Mouse (Mus musculus): Measurements from ENCODE around the gene Csdc2.
"Not testable (repeated sequence)": the region's sequence is repeated elsewhere in the genome, so short reads cannot be mapped to it uniquely, and the experiment has no call there.

Csdc2 gene

DNA sequence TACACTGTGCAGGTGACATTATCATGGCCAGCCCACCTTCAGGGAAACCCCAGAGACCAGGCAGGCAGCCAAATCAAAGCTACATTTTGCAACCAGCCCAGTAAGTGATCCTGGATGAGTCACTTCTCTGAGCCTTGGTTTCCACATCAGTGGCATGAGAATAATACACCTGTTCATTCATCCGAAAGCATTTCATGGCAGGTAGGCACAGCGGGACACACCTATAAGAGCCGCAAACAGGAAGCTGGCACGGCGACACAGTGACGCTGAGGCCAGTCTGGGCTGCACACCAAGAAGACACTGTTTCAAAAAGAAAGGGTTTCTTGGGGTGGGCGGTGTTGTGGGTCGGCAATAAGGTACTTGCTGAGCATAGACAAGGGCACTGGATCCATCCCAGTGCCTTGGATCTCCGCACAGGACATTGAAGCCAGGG, 17.6 kb downstream of the Csdc2 start:
- no peak for DNase-seq (ENCODE audit: inconsistent age in 2 of 2, low spot score in 1 of 2)

DNA sequence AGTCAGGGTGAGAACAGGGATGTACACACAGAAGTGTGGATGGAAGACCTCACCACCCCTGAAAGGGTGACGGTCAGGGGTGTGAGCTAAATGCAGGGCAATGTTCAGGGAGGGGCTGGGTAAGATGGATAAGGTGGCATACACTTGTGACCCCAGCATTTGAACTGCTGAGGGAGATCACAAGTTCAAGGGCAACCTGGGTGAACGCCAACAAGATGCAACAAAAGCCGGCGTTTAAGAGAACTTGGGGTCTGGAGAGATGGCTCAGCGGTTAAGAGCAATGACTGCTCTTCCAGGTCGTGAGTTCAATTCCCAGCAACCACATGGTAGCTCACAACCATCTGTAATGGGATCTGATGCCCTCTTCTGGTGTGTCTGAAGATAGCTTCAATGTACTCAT, 18.2 kb downstream of the Csdc2 start:
- no peak for DNase-seq (ENCODE audit: inconsistent age in 2 of 2, low spot score in 1 of 2)

DNA sequence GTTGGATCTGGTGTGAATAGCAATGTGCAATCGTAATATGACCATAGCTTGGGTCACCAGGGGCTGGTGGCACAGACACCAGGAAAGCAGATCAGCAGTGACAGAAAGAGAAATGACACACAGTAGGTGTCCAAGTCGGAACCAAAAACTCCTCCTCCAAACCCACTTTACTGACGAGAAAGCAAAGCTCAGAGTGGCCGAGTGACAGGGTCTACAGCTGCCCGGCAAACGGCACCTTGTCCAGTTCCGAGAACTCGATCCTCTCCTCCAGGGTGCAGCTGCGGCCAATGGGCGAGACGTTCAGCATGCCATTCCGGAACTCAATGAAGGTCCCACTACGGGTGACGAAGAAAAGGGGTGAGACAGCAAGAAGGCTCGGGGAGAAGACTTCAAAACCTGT, 18.9 kb downstream of the Csdc2 start:
- DNase-seq (ENCODE audit: inconsistent age in 2 of 2, low spot score in 1 of 2) = no peak

DNA sequence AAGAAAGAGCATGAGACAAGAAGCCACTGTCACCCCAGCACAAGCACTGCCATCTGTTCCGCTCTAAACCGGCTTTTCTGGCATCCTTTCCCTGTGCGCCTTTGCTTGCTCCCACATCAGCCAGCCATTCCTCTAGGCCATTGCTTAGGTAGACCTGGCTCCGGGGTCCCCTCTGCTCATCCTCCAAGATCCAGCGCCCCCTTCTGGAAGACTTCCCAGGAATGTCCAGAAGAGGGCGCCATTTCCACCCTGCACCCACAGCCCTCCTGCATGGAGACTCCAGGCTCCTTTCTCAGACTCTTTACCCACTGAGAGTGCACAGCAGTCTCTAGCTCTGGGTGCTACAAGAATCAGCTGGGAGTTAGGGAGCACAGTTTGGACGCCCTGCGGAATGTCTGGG, 19.9 kb downstream of the Csdc2 start:
- DNase-seq (ENCODE audit: inconsistent age in 2 of 2, low spot score in 1 of 2) = peak; percentile 48 to 78

DNA sequence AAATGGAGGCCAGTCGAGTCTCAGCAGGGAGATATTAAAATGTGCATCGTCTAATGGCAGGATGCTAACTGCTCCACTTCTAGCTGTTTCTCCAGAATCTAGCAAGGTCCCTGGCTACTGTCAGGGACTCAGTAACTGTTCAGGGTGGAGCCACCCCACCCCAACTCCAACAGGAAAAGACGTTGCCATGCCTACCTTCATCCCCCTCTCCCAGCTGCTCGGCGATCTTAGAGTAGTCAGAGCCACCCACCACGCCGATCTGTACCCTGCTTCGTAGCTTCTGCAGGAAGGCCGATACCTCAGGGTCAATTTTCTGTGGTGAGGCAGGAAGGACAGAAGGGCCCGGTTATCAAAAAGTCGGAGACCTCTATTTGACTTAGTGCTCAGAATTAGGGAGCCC, 21.0 kb downstream of the Csdc2 start:
- peak in 1 of 2 experiments; percentile 9 for DNase-seq (ENCODE audit: inconsistent age in 2 of 2, low spot score in 1 of 2)

DNA sequence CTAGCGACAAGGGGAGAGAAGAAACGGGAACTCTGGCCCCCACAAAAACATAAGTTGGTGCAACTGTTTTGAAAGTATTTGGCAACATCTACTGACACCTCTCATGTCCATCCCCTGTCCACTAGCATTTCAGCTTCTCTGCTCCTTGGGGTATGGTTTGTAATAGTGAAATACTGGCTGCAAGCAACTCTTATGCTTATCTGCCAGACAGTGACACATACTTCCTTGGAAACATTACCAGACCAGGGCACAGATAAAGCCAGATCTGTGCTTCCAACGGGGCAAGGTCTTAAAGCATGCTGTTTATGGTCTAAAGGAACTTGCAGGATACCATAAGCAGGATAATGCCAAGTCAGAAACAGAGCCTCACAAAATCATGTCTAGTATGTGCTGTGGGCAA, 22.3 kb downstream of the Csdc2 start:
- DNase-seq (ENCODE audit: inconsistent age in 2 of 2, low spot score in 1 of 2) = peak in 1 of 2 experiments; percentile 75

DNA sequence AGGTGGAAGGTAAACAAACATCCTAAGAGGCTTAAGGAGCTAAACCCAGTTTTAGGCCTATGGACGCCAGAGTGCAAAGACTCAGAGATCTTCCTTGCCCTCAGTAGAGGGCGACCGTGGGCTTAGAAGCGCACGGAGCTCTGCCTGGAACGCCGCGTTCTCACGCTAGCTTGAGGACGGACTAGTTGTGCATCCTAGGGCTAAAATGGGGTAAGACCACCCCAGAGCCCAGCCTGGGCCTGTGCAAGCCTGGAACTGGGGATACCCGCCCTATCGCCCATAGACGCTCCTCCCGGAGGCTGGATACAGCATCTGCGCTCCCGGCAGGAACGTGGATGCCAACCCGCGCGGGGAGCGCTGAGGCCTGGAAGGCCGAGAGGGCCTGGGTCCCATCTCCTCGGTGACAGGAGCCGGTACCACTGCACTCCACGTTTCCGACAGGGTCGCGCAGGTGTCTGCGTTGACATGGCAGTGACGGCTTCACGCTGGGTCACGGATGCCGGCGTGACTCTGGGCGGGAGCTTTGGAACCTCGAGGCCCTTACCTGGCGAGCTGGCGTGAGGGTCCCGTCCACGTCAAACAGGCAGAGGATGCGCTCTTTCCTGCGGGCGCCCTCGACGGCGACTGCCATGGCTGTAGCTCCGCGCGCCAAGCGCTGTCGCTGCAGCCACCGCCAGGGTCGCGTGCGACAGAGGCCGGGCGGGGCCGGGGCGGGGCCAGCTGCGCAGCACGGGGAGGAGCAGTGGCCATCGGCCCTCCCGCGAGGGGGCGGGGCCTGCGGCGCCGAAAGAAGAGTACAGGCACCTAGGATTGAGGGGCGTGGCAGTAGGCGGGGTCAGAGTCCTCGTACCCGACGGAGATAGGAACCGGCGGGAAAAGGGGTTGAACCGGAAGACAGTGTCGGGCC, 23.9 kb downstream of the Csdc2 start, which contains the start of gene Pmm1:
Gene Pmm1 (minus strand): TSS at position 760 of the 907 bp plus-strand sequence.
- DNase-seq (ENCODE audit: inconsistent age in 2 of 2, low spot score in 1 of 2) = peak; percentile 99

DNA sequence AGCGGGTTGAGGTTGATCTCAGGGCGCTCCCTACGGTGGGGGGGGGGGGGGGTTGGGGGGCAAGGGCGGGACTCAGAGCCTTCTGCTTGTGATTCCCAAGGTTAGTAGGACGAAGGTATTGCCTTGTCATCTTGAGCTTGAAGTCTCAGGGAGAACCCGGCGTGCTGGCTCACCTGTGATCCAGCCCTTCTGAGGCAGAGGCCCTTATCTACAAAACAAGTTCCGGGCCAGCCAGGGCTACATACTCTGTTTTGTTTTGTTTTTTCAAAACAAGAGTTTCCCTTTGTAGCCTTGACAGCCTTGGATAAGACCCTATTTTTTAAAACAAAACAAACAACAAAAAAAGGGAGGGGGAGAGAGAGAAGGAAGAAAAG, 24.5 kb downstream of the Csdc2 start:
- DNase-seq (ENCODE audit: inconsistent age in 2 of 2, low spot score in 1 of 2) = no peak

DNA sequence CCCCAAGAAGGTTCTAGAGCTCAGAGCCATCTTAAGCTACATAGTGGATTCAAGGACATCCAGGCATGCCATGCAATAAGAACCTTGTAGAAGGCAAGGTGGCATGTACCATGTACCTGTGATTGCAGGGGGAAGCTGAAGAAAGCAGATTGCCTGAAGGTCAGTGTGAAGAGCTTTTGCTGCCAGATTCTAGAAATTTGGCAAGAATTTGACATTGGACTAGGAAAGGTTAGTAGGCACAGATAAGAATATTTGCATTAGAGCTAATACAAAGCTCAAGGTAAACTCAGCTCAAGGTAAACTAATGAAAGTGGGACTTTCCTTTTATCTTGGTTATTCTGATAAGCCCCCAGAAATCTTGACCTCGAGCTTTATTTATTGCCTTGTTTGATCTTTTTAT, 27.7 kb downstream of the Csdc2 start:
- peak in 1 of 2 experiments; percentile 70 for DNase-seq (ENCODE audit: inconsistent age in 2 of 2, low spot score in 1 of 2)

DNA sequence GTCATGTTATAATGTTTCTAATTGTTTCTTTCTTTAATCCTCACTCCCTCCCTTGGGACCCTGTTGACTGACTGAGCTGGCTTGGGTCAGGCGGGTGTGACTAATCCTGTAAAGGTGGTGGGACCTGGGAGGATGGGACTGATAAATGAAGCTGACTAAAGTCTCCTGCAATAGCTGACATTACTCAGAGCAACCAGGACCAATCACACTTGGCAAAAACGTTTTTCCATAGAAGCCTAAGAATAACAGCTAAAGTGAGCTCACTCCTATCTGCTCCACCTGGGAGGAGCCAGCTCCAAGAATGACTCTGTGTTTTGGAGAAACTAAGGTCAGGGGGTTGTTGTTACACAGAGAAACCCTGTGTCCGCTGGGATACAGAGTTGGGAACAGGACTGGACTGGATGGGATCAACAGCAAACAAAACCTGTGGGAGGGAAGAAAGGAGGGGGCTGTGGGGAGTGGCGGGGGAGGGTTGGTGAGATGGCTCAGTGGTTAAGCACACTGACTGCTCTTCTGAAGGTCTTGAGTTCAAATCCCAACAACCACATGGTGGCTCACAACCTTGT, 28.5 kb downstream of the Csdc2 start:
- peak in 1 of 2 experiments; percentile 62 for DNase-seq (ENCODE audit: inconsistent age in 2 of 2, low spot score in 1 of 2)

DNA sequence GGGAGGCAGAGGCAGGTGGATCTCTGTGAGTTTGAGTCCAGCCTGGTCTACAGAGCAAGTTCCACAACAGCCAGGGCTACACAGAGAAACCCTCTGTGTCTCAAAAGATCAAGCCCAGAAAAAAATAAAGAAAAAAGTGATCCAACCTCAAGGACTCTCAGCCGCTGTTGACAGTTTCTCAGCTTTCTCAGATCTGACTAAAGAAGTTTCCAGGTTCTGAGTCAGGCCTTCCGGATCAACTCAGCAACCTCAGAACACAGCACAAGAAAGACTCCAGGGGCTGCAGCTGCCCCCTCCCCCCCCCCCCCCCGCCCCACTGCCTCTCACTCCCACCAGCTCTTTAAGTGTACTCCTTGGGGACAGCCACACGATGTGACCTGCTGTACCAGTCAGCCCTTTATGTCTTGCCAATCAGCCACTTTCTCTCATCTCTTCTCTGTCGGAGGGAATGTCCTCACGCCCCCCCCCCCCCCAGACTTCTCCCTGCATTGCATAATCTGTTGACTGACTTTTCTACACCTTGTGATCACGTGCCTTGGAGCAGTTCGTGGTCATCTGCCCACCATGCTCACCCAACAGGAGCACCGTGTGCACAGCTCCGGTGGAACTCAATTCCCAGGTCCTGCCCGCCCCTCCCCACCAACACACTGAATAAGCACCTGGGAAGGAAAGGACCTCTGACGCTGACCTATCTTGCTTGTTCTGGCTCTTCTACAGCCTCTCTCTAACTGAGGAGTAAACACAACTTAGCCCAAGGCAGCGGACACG, 29.7 kb downstream of the Csdc2 start:
- no peak for DNase-seq (ENCODE audit: inconsistent age in 2 of 2, low spot score in 1 of 2)

DNA sequence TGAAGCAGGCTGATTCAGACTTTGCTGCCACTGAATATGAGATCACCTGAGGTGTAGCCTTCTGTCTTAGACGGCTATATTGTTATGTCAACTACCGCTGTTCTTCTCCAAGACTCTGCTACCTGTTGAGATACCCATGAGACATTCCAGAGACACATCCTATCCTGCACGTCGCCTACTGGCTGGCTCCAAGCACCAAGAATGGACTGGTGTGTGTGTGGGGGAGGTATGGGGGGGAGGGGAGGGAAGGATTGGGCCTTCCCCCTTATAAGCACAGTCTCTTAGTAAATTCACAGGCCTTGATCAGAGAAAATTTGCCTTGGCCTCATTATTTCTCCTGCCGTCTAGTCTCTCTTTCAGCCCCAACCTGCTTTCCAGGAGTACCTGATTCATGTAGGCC, 31.3 kb downstream of the Csdc2 start:
- no peak for DNase-seq (ENCODE audit: inconsistent age in 2 of 2, low spot score in 1 of 2)

DNA sequence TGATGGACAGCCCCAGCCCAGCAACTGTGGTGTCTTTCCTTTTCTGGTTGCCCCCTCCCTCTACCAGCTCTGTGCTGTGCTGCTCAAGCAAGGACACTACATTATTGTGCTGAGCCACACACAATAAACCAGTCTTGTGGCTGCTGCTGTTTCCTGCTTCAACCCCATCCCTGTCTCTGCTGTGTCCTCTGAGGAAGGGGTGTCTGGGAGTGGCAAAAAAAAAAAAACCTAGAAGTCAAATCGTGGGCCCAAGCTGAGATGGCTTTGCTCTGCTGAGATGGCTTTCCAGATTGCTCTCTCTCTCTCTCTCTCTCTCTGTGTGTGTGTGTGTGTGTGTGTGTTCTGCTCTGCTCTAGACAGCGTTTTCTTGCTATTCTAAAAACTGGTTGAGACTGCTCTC, 31.9 kb downstream of the Csdc2 start:
- DNase-seq (ENCODE audit: inconsistent age in 2 of 2, low spot score in 1 of 2) = no peak

DNA sequence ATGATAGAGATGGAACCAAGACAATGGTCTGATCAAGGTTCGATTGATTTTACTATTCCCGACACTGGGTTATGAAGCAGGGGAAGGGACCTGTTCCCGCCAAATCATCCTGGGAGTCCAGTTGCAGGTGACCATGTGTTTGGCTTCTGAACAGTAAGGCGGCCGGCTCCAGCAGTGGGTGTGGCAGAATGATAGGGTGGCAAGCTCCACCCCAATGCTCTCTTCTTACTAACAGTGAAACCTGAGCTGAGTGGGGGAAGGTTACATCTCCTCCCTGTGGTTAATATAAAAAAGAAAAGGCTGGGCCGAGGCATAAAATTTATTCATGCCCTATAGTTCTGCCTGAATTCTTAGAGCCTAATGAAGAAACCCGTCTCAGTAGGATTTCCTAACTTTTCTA, 32.6 kb downstream of the Csdc2 start:
- no peak for DNase-seq (ENCODE audit: inconsistent age in 2 of 2, low spot score in 1 of 2)

DNA sequence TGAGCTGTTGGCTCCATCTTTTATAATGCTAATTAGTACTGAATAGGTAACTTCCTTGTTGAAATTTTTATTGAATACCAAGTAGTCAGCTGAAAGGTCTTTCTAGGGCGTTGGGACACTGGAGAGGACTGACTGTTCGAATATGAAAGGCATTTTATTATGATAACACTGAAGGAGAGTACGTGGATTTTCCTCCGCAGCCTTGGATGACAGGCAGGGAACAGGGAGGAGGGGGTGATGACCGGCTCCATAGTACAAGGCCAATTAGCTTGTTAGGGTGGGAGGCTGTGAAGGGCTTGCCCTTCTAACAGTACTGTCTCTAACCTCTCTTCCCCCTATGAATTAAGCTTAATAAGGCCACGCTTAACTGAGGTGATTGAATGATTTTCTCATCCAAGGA, 33.1 kb downstream of the Csdc2 start:
- not testable (repeated sequence) for DNase-seq (ENCODE audit: inconsistent age in 2 of 2, low spot score in 1 of 2)

DNA sequence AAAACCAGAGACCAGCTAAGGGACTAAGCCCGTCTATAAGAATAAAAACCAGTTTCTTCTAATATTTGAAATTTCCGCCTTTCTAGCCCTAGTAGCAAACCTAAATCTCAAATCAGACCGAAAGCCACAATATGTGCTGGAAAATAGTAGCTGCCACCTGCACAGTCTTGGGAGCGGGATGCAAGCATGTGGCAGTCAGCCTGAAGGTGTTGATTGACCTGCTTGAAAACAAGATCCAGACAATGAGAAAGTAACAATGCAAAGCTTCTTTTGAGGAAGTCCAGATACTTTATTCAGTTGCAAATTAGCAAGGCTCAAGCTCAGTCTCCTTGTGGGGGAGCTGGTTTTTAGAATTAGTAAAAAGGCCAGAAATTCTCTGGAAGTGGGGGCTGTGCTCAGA, 33.9 kb downstream of the Csdc2 start:
- DNase-seq (ENCODE audit: inconsistent age in 2 of 2, low spot score in 1 of 2) = not testable (repeated sequence)

DNA sequence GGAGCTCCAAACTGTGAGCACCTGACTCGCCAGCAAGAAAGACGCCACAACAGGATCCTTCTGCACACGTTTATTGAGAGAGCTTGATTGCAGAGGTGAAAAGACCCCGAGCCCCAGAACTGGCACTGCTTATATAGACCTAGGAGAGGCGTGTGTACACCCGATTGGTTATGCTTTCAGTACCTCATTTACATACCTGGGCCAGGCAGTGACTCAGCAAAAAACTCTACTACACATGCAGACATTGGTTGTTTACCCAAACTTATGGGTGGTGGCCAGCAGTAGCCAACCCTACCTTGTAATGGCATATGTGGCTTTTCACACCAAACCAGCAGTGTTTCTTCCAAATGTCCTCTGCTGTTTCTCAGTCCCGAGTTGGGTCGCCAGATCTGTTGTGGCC, 38.6 kb downstream of the Csdc2 start:
- not testable (repeated sequence) for DNase-seq (ENCODE audit: inconsistent age in 2 of 2, low spot score in 1 of 2)

DNA sequence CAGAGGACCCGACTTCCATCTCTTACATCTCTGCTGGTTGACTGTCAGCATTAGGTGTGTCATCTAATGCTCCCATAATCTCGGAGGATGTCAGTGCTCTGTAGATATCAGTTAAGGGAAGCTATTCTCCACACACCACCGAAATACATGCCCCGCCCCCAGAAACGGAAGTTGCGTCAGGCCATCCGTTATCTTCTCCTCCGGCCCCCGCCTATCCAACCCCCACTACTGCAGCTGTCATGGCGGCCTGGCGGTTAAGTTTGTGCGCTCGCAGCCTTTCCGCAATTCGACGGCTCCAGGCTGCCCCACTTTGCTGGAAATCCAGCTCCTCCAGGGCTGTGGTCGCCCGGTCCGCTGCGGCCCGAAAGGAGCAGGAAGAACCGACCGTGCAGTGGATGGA, 43.8 kb downstream of the Csdc2 start, which contains the start of gene 1700029P11Rik:
Gene 1700029P11Rik (plus strand): TSS at position 220 of the 400 bp plus-strand sequence.
- no peak for DNase-seq (ENCODE audit: inconsistent age in 2 of 2, low spot score in 1 of 2)

DNA sequence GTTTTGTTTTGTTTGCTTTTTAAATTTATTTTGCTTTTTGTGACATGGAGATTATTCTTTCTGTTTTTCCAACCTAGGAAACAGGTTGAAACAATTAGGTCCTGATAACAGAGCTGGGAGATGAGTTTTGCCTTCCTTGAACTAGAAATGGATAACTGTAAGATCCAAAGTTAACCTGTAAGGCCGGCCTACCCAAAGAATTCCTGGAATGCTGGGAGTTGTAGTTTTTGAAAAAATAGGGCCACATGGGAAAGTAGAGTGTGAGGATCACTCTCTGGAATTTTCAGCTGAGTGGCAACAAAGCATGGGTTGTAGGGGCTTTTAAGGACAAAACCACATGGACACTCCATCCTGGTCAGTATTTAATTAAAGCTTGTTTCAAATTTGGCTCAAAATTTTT, 45.6 kb downstream of the Csdc2 start:
- DNase-seq (ENCODE audit: inconsistent age in 2 of 2, low spot score in 1 of 2) = no peak

DNA sequence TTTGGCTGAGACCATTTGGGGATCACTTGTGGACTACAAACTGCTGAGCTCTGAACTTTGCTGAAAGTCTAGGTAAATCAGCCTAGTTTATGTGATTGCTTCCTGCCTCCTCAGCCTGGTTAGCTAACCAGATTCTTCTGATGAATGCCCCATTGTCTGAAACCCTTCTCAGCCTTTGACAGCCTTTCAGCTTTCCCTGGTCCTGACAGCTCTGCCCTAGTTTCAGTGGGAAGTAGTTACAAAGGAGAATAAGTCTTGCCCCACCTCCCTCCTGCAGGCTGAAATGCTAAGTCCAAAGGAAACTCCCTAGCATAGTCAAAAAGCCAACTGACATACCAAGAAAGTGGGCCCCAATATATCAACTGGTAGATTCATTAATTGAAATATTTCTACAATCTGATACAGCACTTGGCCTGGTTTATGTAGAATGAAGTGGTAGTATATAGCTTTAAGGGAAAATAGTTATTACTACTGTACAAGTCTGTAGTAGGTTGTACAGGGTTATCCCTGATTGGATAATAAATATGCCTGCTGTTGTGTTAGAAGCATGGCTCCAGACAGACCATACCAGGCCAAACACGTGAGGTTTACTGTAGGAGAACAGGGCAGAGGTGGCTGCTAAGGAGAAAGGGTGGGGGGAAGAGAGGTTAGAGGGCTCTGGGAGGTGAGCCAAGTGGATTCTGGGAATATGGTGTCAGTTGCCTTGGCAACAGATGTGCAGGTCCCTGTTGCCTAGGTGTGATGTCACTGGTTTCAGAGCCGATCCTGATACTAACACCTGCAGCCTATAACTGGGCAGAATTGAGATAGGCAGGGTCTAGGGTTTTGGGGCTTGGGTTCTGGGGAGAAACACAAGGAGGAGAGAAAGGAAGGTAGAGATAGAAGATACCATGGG, 49.0 kb downstream of the Csdc2 start:
- no peak for DNase-seq (ENCODE audit: inconsistent age in 2 of 2, low spot score in 1 of 2)

DNA sequence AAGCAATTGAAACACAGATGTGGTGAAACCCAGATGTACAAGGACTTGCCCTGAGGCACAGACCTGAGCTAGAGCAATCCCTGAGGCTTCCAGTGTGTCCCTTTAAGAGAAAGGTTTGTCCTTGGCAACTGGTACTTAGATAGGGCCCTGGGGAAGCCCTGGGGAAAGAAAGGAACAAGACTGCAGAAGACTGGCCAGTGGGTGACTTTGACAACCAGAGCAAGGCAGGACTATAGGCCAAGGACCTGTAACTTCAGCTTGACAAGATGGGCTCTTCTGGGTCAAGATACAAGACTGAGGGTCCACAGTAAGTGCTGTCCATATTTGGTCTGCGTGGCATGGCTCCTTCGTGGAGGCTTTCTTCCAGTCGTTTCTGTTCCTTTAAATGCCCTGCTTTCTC, 51.1 kb downstream of the Csdc2 start, which contains the start of gene Xrcc6:
Gene Xrcc6 (plus strand): TSS at position 190 of the 400 bp plus-strand sequence.
- peak in 1 of 2 experiments; percentile 74 for DNase-seq (ENCODE audit: inconsistent age in 2 of 2, low spot score in 1 of 2)

Measured in adrenal gland, adult (tissue).